In genomic region chrX:61116010-61116447, GRCm38 (mm10) we compare ENCODE assay signal across 10 mouse cellular contexts.
A peak's percentile ranks its signal among the peaks of the same experiment; 100 is the strongest.
DNase-seq lines count a peak whose midpoint lies in the region; ATAC-seq and TF ChIP-seq lines count a peak whose summit lies in the region.
"Had no signal": no experiment of that assay in that cellular context is flagged by ENCODE, and none has a peak within 500 bp of the region (broad histone marks: within the 10 kb centered on the region; RNA-seq: fewer than 3 reads in every experiment).

No protein-coding gene starts in this region.

- TF ChIP-seq POLR2A in limb, embryonic 14.5 days (IDR thresholded peaks at IDR 0.05; ENCODE audit: borderline replicate concordance, extremely low read depth, insufficient read depth, insufficient read length): no peak

- H3K4me3 ChIP-seq in hindbrain, embryonic 14.5 days (replicated peaks; ENCODE audit: low read length): peak overlapping the region; percentile 41
- H3K4me3 ChIP-seq in limb, embryonic 14.5 days (replicated peaks; ENCODE audit: low read length): peak overlapping the region; percentile 20
- H3K4me3 ChIP-seq: heart, embryonic 15.5 days had no signal

- DNase-seq in brain, embryonic 18.5 days (ENCODE audit: low read depth, low spot score): peak; percentile 45
- peak; percentile 54 for DNase-seq in embryo, embryonic 11 days
- peak; percentile 63 for DNase-seq in hindbrain, embryonic 14.5 days (ENCODE audit: low spot score)
- DNase-seq in limb, embryonic 14.5 days (ENCODE audit: low spot score): no peak
- peak; percentile 10 to 31 for DNase-seq in right cerebral cortex, postnatal 36 days (ENCODE audit: low spot score in 2 of 2)
- DNase-seq in spleen, postnatal 36 days (ENCODE audit: low spot score in 2 of 2): no peak
- DNase-seq in testis, postnatal 14 days (ENCODE audit: low spot score): no peak

- H3K9me3 ChIP-seq in hindbrain, embryonic 14.5 days (ENCODE audit: control insufficient read depth, low read length): no peaks in the 10 kb centered on the region
- no peaks in the 10 kb centered on the region for H3K9me3 ChIP-seq in limb, embryonic 14.5 days (ENCODE audit: control insufficient read depth, low read length)
- H3K9me3 ChIP-seq: G1E; heart, embryonic 15.5 days had no signal

- 22% methylated on average over 10 of the region's 10 CpGs for WGBS in hindbrain, embryonic 14.5 days
- 31% methylated on average over 10 of the region's 10 CpGs for WGBS in limb, embryonic 14.5 days

- H3K36me3 ChIP-seq in hindbrain, embryonic 14.5 days (replicated peaks; ENCODE audit: control insufficient read depth, insufficient read depth): peaks cover 10% of the 10 kb centered on the region; the same call in 1 of the 2 replicates
- H3K36me3 ChIP-seq in limb, embryonic 14.5 days (ENCODE audit: control insufficient read depth, insufficient read depth, low read length): no peaks in the 10 kb centered on the region
- H3K36me3 ChIP-seq: G1E; heart, embryonic 15.5 days had no signal

- 0 out of 2 replicates have a peak, but pooled peaks cover 5% of the 10 kb centered on the region for H3K4me1 ChIP-seq in hindbrain, embryonic 14.5 days (replicated peaks; ENCODE audit: control insufficient read depth, insufficient read depth, low read length)
- no peaks in the 10 kb centered on the region for H3K4me1 ChIP-seq in limb, embryonic 14.5 days (ENCODE audit: control insufficient read depth, insufficient read depth, low read length)
- H3K4me1 ChIP-seq: heart, embryonic 15.5 days had no signal

- peak; percentile 85 for ATAC-seq in hindbrain, embryonic 14.5 days (ENCODE audit: low FRiP score)
- no peak for ATAC-seq in limb, embryonic 14.5 days (ENCODE audit: low FRiP score, low read depth)
- ATAC-seq in inflammation-experienced regulatory T-cells, adult 6 months: no peak

- H3K4me2 ChIP-seq in hindbrain, embryonic 14.5 days (replicated peaks): peak overlapping the region; percentile 45
- H3K4me2 ChIP-seq in limb, embryonic 14.5 days (replicated peaks; ENCODE audit: low read depth, low read length, severe bottlenecking): peak overlapping the region; percentile 41
- H3K4me2 ChIP-seq: heart, embryonic 15.5 days had no signal

- peak overlapping the region; percentile 55; the same call in 1 of the 2 replicates for H3K9ac ChIP-seq in hindbrain, embryonic 14.5 days
- no peak overlapping the region for H3K9ac ChIP-seq in limb, embryonic 14.5 days (ENCODE audit: low read depth, low read length, severe bottlenecking)
- H3K9ac ChIP-seq: heart, embryonic 15.5 days had no signal

- H3K27me3 ChIP-seq in hindbrain, embryonic 14.5 days (ENCODE audit: control insufficient read depth, insufficient read depth, low read length): no peaks in the 10 kb centered on the region
- H3K27me3 ChIP-seq in limb, embryonic 14.5 days (ENCODE audit: control insufficient read depth, insufficient read depth, low read length): no peaks in the 10 kb centered on the region
- H3K27me3 ChIP-seq: heart, embryonic 15.5 days had no signal

- H3K27ac ChIP-seq in hindbrain, embryonic 14.5 days: peak overlapping the region; percentile 65
- no peak overlapping the region for H3K27ac ChIP-seq in limb, embryonic 14.5 days (replicated peaks; ENCODE audit: low read depth, low read length)
- H3K27ac ChIP-seq: heart, embryonic 15.5 days had no signal

Comparison
In these comparisons a context has a peak if more than half of its experiments do, and no peak if none do; other contexts are left out.
1. DNase-seq: peak in brain, embryonic 18.5 days (single experiment), embryo, embryonic 11 days (single experiment), hindbrain, embryonic 14.5 days (single experiment) and right cerebral cortex, postnatal 36 days (2 of 2); none in limb, embryonic 14.5 days (single experiment), spleen, postnatal 36 days (0 of 2) and testis, postnatal 14 days (single experiment).